Mouse (Mus musculus) brown adipose tissue, adult 24 weeks (tissue): ENCODE results near the gene Olfr553. TPM values are rescaled to one million over a fixed set of nuclear protein-coding genes. Genes with fewer than 3 reads are reported as not detected.
"Not testable (repeated sequence)": the region's sequence is repeated elsewhere in the genome, so short reads cannot be mapped to it uniquely, and the experiment has no call there.

Experiments used
- H3K27ac ChIP-seq: fragments of 200-500 bp; replicated peaks from 2 replicates; pipeline ENCODE4 v1.5.1; 2012; ENCODE audit warnings: low read depth, mild to moderate bottlenecking, low read length
- H3K4me1 ChIP-seq: fragments of 200-500 bp; 2 replicates; pipeline ENCODE4 v1.6.1; 2012; ENCODE audit warnings: low read length, mixed read lengths; ENCODE audit not compliant: control insufficient read depth, insufficient read depth, insufficient read length
- H3K4me3 ChIP-seq: fragments of 200-500 bp; 2 replicates; pipeline ENCODE4 v1.5.1; 2012; ENCODE audit warnings: low read depth, mild to moderate bottlenecking, low read length, moderate library complexity; ENCODE audit not compliant: insufficient read depth
- polyA plus RNA-seq: library from polyadenylated mRNA; stranded (reverse); fragments of >200 nt; gene quantifications from 2 replicates; pipeline ENCODE4 v1.2.4, GENCODE M21; 2012; ENCODE audit not compliant: missing spikeins, insufficient read depth, insufficient read length

Olfr553 gene
- polyA plus RNA-seq = not detected in 2 replicates

DNA sequence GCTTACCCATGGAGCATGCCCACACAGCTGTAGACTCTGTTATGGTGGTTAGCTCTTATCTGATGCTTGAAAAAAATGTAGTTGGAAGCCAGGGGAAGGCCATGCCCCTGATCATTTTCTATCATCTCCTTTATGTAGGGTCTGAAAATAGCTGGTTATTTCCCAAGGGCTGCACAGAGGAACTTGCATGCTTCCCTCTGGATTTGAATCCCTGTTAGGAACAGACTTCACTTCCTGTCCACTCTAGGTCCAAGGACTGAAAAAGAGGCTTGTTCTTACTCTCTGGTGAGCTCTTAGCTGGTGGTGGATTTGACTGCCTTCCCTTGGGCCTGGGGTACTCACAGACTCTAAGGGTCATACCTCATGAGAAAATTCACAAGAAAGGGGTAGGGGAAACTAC, at the start of gene Olfr553:
Gene Olfr553, minus strand, starts transcription at position 101 of the 400 bp plus-strand sequence.
- Histone ChIP-seq H3K27ac (no peak within 1 kb of the TSS; the same call in 1 of the 2 replicates), H3K4me1 (no peaks in the 10 kb centered on the region), H3K4me3 (no peak within 1 kb of the TSS)

DNA sequence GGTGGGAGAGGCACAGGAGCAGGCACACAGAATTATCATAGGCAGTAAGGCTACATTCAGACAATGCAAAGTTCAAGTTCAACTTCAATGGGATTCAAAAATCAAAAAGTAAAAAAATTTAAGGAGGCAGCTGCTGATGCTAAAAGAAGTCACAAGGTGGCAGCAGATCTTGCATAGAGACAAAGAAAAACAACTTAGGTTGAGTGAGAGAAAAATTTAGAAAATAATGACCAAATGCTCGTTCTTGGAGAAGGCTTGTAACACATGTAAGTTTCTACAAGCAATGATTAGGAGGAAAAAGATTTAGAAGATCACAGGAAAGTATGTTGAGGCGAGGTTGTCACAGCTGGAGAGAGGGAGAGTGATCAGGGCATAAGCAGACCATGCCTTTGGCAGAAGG, 47.4 kb upstream of the Olfr553 start:
- no peaks in the 10 kb centered on the region for H3K4me1 ChIP-seq
- no peak overlapping the region for H3K4me3 ChIP-seq
- H3K27ac ChIP-seq = no peak overlapping the region

GRCm38 (mm10) chr7:102664599-102664998, 46.6 kb upstream of the Olfr553 start, which contains the start of gene Olfr556:
Olfr556 (plus strand) TSS chr7:102664899.
- H3K4me1 ChIP-seq = no peaks in the 10 kb centered on the region
- no peak within 1 kb of the TSS for H3K4me3 ChIP-seq
- H3K27ac ChIP-seq = no peak within 1 kb of the TSS

DNA sequence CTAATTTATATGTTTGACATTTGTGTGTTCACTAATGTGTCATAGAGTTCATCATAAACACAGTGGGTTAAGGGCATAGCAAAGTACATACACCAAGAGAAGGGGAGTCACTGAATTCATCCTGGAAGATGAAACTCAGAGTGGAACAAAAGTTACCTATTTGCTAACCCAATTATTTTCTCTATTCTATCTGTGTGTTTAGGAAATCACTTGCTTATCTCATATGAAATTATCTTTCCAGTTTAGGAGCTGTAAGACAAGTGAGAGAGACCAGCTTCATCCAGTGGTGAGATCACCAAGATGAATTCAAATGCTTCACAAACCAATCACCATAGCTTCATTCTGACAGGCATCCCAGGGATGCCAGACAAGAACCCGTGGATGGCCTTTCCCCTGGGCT, 40.5 kb upstream of the Olfr553 start, which contains the start of gene Olfr555:
Gene Olfr555, plus strand, starts transcription at position 301 of the 400 bp plus-strand sequence.
- no peak within 1 kb of the TSS for H3K27ac ChIP-seq
- H3K4me3 ChIP-seq = no peak within 1 kb of the TSS
- H3K4me1 ChIP-seq = no peaks in the 10 kb centered on the region

- not testable (repeated sequence) for H3K27ac ChIP-seq, H3K4me1 ChIP-seq, H3K4me3 ChIP-seq
Measured at GRCm38 (mm10) chr7:102644945-102645344, 26.9 kb upstream of the Olfr553 start.

- no peak within 1 kb of the TSS for H3K4me3 ChIP-seq
- no peak within 1 kb of the TSS for H3K27ac ChIP-seq
- no peaks in the 10 kb centered on the region for H3K4me1 ChIP-seq
Measured at GRCm38 (mm10) chr7:102638132-102638531, 20.1 kb upstream of the Olfr553 start, which contains the start of gene Olfr554. Olfr554 (plus strand) TSS chr7:102638432.

GRCm38 (mm10) chr7:102636665-102637064, 18.6 kb upstream of the Olfr553 start:
- no peak overlapping the region for H3K27ac ChIP-seq
- no peak overlapping the region for H3K4me3 ChIP-seq
- no peaks in the 10 kb centered on the region for H3K4me1 ChIP-seq

DNA sequence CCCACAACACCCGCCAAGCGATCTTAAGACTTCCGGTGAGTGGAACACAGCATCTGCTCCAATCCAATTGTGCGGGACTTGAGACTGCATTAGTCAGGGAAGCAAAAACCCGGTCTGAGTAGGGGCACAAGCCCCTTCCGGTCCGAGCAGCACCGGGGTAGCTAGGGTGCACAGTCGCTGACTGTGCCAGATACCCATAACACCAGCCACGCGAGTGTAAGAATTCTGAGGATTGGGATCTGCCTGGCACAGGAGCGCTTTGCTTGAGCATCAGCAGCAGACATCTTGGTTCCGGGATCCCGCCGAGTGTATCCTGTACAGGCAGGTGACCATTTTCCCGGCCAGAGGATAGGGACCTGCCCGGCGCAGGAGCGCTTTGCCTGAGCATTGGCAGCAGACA, 2.4 kb upstream of the Olfr553 start:
- H3K4me1 ChIP-seq, H3K4me3 ChIP-seq, H3K27ac ChIP-seq: not testable (repeated sequence)

DNA sequence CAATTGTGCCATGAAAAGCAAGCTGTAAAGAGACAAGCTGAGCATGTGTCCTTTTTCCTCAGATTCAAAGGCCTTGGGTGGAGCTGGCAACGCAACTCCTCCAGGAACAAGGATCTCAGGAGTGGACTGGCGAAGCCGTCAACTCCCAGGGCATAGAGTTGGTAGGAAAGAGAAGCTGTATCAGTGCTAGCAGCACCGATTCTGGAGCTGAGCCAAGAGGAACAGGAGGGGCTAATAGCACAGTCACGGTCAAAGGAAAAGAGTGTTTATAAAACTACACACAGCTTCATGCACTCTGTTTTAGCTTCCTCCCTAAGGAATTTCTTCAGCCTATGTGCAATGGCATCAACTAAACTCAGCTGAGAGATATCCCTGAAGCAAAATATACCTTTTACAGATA, 1.6 kb upstream of the Olfr553 start:
- Histone ChIP-seq H3K4me3 (no peak overlapping the region), H3K27ac (no peak overlapping the region), H3K4me1 (no peaks in the 10 kb centered on the region)

DNA sequence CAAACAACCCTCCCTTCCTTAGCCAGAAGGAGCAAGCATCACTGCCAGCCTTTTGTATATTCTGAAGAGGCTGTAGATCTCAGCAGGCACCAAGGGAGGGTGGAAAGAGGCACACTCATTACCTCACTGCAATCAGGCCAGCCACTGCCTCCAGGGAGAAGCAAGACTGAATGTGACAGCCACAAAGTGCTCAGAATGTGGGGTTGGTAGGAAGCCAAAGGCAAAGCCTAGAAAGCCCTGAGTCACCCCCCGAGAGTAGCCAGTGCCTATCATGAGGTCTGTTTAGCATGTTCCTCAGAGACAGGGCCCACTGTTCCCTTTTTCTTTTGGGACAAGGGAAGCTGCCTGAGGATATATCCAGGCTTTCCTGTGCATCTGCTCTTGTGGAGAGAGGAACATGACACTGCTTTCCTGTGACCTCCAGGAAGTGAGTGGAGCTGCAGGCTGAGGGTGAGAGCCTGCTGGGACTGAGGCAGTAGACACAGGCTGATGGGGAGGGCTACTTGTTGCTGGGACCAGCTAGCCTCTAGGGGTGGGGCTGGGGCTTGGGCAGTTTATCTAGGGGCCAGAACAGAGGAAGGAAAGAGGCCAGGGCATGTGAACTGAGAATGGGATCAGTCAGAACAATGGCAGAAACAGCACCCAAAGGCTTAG, 20.5 kb downstream of the Olfr553 start, which contains the start of gene Olfr552:
Gene Olfr552, plus strand, starts transcription at position 393 of the 654 bp plus-strand sequence.
- Histone ChIP-seq H3K4me1 (no peaks in the 10 kb centered on the region), H3K4me3 (no peak within 1 kb of the TSS), H3K27ac (no peak within 1 kb of the TSS)

GRCm38 (mm10) chr7:102591786-102592185, 26.2 kb downstream of the Olfr553 start, which contains the start of gene Olfr551:
Olfr551 (minus strand) TSS chr7:102591886.
- no peaks in the 10 kb centered on the region for H3K4me1 ChIP-seq
- H3K4me3 ChIP-seq = no peak within 1 kb of the TSS
- no peak within 1 kb of the TSS for H3K27ac ChIP-seq

- Histone ChIP-seq H3K27ac (no peak overlapping the region), H3K4me3 (no peak overlapping the region), H3K4me1 (no peaks in the 10 kb centered on the region)
Measured at GRCm38 (mm10) chr7:102575998-102576397, 42.0 kb downstream of the Olfr553 start.

DNA sequence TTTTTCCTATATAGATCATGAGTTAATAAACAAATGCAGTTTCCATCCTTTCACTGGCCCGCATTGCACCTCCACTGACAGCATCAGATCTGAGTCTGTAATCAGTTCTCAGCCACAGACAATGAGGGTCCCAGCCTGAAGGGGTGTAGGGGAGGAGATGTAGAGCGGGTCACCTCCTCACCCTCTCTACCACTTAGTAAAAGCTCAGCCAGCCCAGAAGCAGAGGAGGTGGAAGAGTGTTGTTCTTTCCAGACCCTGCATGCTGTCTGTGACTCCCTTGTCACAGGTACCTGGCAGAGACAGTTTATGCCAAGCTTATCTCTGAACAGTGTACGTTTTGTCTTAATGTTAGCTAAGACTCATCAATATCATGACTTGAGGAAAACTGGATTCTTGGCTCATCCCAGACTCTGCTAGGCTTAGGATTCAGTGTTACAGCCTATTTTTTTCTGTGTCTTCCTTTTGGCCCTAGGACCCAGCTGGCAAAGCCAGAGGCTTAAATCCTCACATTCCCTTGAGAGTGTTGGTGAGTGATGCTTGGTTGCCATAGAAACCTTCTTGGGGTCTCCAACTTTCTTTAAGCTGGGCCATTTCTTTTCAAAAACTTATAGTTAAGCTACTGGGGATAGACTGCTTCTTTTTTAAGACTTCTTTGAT, 44.7 kb downstream of the Olfr553 start:
- no peak overlapping the region for H3K4me3 ChIP-seq
- no peaks in the 10 kb centered on the region for H3K4me1 ChIP-seq
- no peak overlapping the region for H3K27ac ChIP-seq

GRCm38 (mm10) chr7:102571142-102571541, 46.9 kb downstream of the Olfr553 start, which contains the start of gene Olfr550:
Olfr550 (plus strand) TSS chr7:102571442.
- Histone ChIP-seq H3K4me3 (0 out of 2 replicates have a peak within 1 kb of the TSS, but pooled peaks have one; percentile 9), H3K4me1 (no peaks in the 10 kb centered on the region), H3K27ac (no peak within 1 kb of the TSS)

- Histone ChIP-seq H3K4me3 (no peak overlapping the region), H3K4me1 (peaks cover 2% of the 10 kb centered on the region; the same call in 1 of the 2 replicates), H3K27ac (no peak overlapping the region)
Measured at GRCm38 (mm10) chr7:102566219-102566618, 51.8 kb downstream of the Olfr553 start.
